Mouse (Mus musculus) midbrain, embryonic 11.5 days (tissue): Measurements from ENCODE around the gene Xkr7. TPM values are rescaled to one million over a fixed set of nuclear protein-coding genes. Genes with fewer than 3 reads are reported as not detected.

ENCODE experiments used
- ATAC-seq: fragments of 200-750 bp; cut with Nextera tagmentation; 2 replicates; pipeline ENCODE4 v1.8.0; 2017; ENCODE audit warnings: moderate TSS enrichment, moderate library complexity; ENCODE audit not compliant: low FRiP score
- DNase-seq: peaks from one replicate; pipeline ENCODE4 v3.0.0; 2015; ENCODE audit warnings: low spot score; ENCODE audit errors: missing footprints
- H3K27ac ChIP-seq: fragments of 300-500 bp; sonication (generic); 2 replicates; pipeline ENCODE4 v1.5.1; 2014; ENCODE audit warnings: low read depth, low read length
- H3K27me3 ChIP-seq: fragments of 300-500 bp; sonication (generic); 2 replicates; pipeline ENCODE4 v1.6.1; 2014; ENCODE audit warnings: mild to moderate bottlenecking, low read length, moderate library complexity, mixed read lengths; ENCODE audit not compliant: control insufficient read depth, insufficient read depth
- H3K36me3 ChIP-seq: fragments of 300-500 bp; sonication (generic); 2 replicates; pipeline ENCODE4 v1.6.1; 2014; ENCODE audit warnings: mild to moderate bottlenecking, low read length, moderate library complexity, mixed read lengths; ENCODE audit not compliant: control insufficient read depth, insufficient read depth
- H3K4me1 ChIP-seq: fragments of 300-500 bp; sonication (generic); 2 replicates; pipeline ENCODE4 v1.6.1; 2014; ENCODE audit warnings: low read length; ENCODE audit not compliant: control insufficient read depth, insufficient read depth
- H3K4me2 ChIP-seq: fragments of 300-500 bp; sonication (generic); 2 replicates; pipeline ENCODE4 v1.6.1; 2014; ENCODE audit warnings: mild to moderate bottlenecking, moderate library complexity
- H3K4me3 ChIP-seq: fragments of 300-500 bp; sonication (generic); 2 replicates; pipeline ENCODE4 v1.5.1; 2014; ENCODE audit warnings: low read depth, low read length
- H3K9ac ChIP-seq: fragments of 300-500 bp; sonication (generic); 2 replicates; pipeline ENCODE4 v1.6.1; 2014; ENCODE audit warnings: low read length
- H3K9me3 ChIP-seq: fragments of 300-500 bp; sonication (generic); 2 replicates; pipeline ENCODE4 v1.6.1; 2016; ENCODE audit warnings: low read length; ENCODE audit not compliant: control insufficient read depth
- WGBS: fragments of 180-500 bp; shearing (Covaris S2); extraction: QIAGEN DNeasy Blood & Tissue Kit; methylation state at CpG from one replicate; pipeline ENCODE4 v1.1.7; 2014; 5-methylcytosine and 5-hydroxymethylcytosine counted together
- polyA plus RNA-seq: library from polyadenylated mRNA; unstranded; fragments of >200 nt; fragmentation: Nextera tagmentation; extraction: Ambion mirVana; gene quantifications from 2 replicates; pipeline ENCODE4 v1.2.1, GENCODE M21; 2014

The Xkr7 gene
- polyA plus RNA-seq, 1 experiment from 2014 or later: 0.52 TPM

GRCm38 (mm10) chr2:153080841-153081523, 49.3 kb downstream of the Xkr7 start:
- ATAC-seq (no peak), DNase-seq (peak; percentile 99)
- Histone ChIP-seq H3K4me1 (no peaks in the 10 kb centered on the region; the same call in 1 of the 2 replicates), H3K27ac (no peak overlapping the region), H3K27me3 (no peaks in the 10 kb centered on the region), H3K4me2 (no peak overlapping the region), H3K4me3 (no peak overlapping the region), H3K9ac (no peak overlapping the region), H3K9me3 (no peaks in the 10 kb centered on the region), H3K36me3 (no peaks in the 10 kb centered on the region)
- WGBS: 36% methylated on average over 32 of the region's 32 CpGs

- Histone ChIP-seq H3K27ac (no peak overlapping the region), H3K4me2 (no peak overlapping the region), H3K36me3 (no peaks in the 10 kb centered on the region), H3K9me3 (no peaks in the 10 kb centered on the region), H3K4me3 (no peak overlapping the region), H3K4me1 (no peaks in the 10 kb centered on the region), H3K9ac (no peak overlapping the region), H3K27me3 (no peaks in the 10 kb centered on the region)
- 82% methylated on average over 6 of the region's 6 CpGs for WGBS
- DNase-seq: no peak
- no peak for ATAC-seq
Observed at GRCm38 (mm10) chr2:153081866-153082265, 50.2 kb downstream of the Xkr7 start.

GRCm38 (mm10) chr2:153083275-153083674, 51.6 kb downstream of the Xkr7 start:
- no peak overlapping the region for H3K4me2 ChIP-seq
- H3K36me3 ChIP-seq: no peaks in the 10 kb centered on the region
- no peak overlapping the region for H3K9ac ChIP-seq
- H3K9me3 ChIP-seq: no peaks in the 10 kb centered on the region
- H3K4me1 ChIP-seq: no peaks in the 10 kb centered on the region
- ATAC-seq (no peak), DNase-seq (no peak)
- H3K27me3 ChIP-seq: no peaks in the 10 kb centered on the region
- 90% methylated on average over 8 of the region's 8 CpGs for WGBS
- no peak overlapping the region for H3K27ac ChIP-seq
- no peak overlapping the region for H3K4me3 ChIP-seq

GRCm38 (mm10) chr2:153083824-153084223, 52.2 kb downstream of the Xkr7 start:
- ATAC-seq (no peak), DNase-seq (no peak)
- Histone ChIP-seq H3K36me3 (no peaks in the 10 kb centered on the region), H3K9ac (no peak overlapping the region), H3K4me2 (no peak overlapping the region), H3K4me1 (no peaks in the 10 kb centered on the region), H3K27me3 (no peaks in the 10 kb centered on the region), H3K27ac (no peak overlapping the region), H3K9me3 (no peaks in the 10 kb centered on the region), H3K4me3 (no peak overlapping the region)
- 84% methylated on average over 4 of the region's 4 CpGs for WGBS

- no peaks in the 10 kb centered on the region for H3K36me3 ChIP-seq
- no peaks in the 10 kb centered on the region for H3K27me3 ChIP-seq
- H3K4me3 ChIP-seq: no peak overlapping the region
- 66% methylated on average over 7 of the region's 7 CpGs for WGBS
- H3K4me2 ChIP-seq: no peak overlapping the region
- ATAC-seq (no peak), DNase-seq (no peak)
- no peaks in the 10 kb centered on the region for H3K4me1 ChIP-seq
- no peak overlapping the region for H3K27ac ChIP-seq
- H3K9me3 ChIP-seq: no peaks in the 10 kb centered on the region
- no peak overlapping the region for H3K9ac ChIP-seq
Observed at GRCm38 (mm10) chr2:153084261-153084976, 52.8 kb downstream of the Xkr7 start.

- Histone ChIP-seq H3K4me1 (no peaks in the 10 kb centered on the region), H3K27me3 (no peaks in the 10 kb centered on the region), H3K4me3 (no peak overlapping the region), H3K4me2 (no peak overlapping the region), H3K27ac (no peak overlapping the region), H3K9me3 (no peaks in the 10 kb centered on the region), H3K9ac (no peak overlapping the region), H3K36me3 (no peaks in the 10 kb centered on the region)
- DNase-seq: no peak
- no peak for ATAC-seq
- WGBS: 83% methylated on average over 6 of the region's 6 CpGs
Observed at GRCm38 (mm10) chr2:153085556-153085955, 53.9 kb downstream of the Xkr7 start.

GRCm38 (mm10) chr2:153086166-153086565, 54.5 kb downstream of the Xkr7 start:
- ATAC-seq (no peak), DNase-seq (no peak)
- Histone ChIP-seq H3K4me3 (no peak overlapping the region), H3K4me2 (no peak overlapping the region), H3K27ac (no peak overlapping the region), H3K27me3 (no peaks in the 10 kb centered on the region), H3K9me3 (no peaks in the 10 kb centered on the region), H3K36me3 (no peaks in the 10 kb centered on the region), H3K4me1 (no peaks in the 10 kb centered on the region), H3K9ac (no peak overlapping the region)
- WGBS: 89% methylated on average over 4 of the region's 4 CpGs

- H3K9ac ChIP-seq: no peak overlapping the region
- H3K4me3 ChIP-seq: no peak overlapping the region
- H3K36me3 ChIP-seq: no peaks in the 10 kb centered on the region
- ATAC-seq (no peak), DNase-seq (no peak)
- H3K4me2 ChIP-seq: no peak overlapping the region
- no peaks in the 10 kb centered on the region for H3K9me3 ChIP-seq
- H3K4me1 ChIP-seq: no peaks in the 10 kb centered on the region
- no peak overlapping the region for H3K27ac ChIP-seq
- WGBS: 89% methylated on average over 10 of the region's 10 CpGs
- H3K27me3 ChIP-seq: no peaks in the 10 kb centered on the region
Observed at GRCm38 (mm10) chr2:153087091-153087490, 55.4 kb downstream of the Xkr7 start.

GRCm38 (mm10) chr2:153089316-153089715, 57.7 kb downstream of the Xkr7 start:
- Histone ChIP-seq H3K4me2 (no peak overlapping the region), H3K27me3 (no peaks in the 10 kb centered on the region), H3K4me1 (no peaks in the 10 kb centered on the region), H3K9me3 (no peaks in the 10 kb centered on the region), H3K36me3 (no peaks in the 10 kb centered on the region), H3K9ac (no peak overlapping the region), H3K27ac (no peak overlapping the region), H3K4me3 (no peak overlapping the region)
- 73% methylated on average over 2 of the region's 2 CpGs for WGBS
- DNase-seq: no peak
- ATAC-seq: no peak
